Mouse (Mus musculus): ENCODE results near the gene Adra1b.

Gene Adra1b

GRCm38 (mm10) chr11:43820552-43821460 lies 80.2 kb downstream of the Adra1b start:
- no peak for DNase-seq (ENCODE audit: low read depth, low spot score)

- no peak for DNase-seq (ENCODE audit: low read depth, low spot score)
These were observed 83.6 kb downstream of the Adra1b start for GRCm38 (mm10) chr11:43817368-43817923.

- DNase-seq (ENCODE audit: low read depth, low spot score), result no peak
These were observed 88.5 kb downstream of the Adra1b start for GRCm38 (mm10) chr11:43812535-43812934.

GRCm38 (mm10) chr11:43807732-43808131 lies 93.3 kb downstream of the Adra1b start:
- no peak for DNase-seq (ENCODE audit: low read depth, low spot score)

GRCm38 (mm10) chr11:43795992-43796391 lies 105.0 kb downstream of the Adra1b start:
- no peak for DNase-seq (ENCODE audit: low read depth, low spot score)

- DNase-seq (ENCODE audit: low read depth, low spot score), result no peak
These were observed 110.6 kb downstream of the Adra1b start for GRCm38 (mm10) chr11:43790446-43790845.

GRCm38 (mm10) chr11:43783772-43784171 lies 117.2 kb downstream of the Adra1b start:
- peak; percentile 63 for DNase-seq (ENCODE audit: low read depth, low spot score)

- DNase-seq (ENCODE audit: low read depth, low spot score), result no peak
These were observed 117.9 kb downstream of the Adra1b start for GRCm38 (mm10) chr11:43783106-43783505.

- no peak for DNase-seq (ENCODE audit: low read depth, low spot score)
These were observed 121.5 kb downstream of the Adra1b start for GRCm38 (mm10) chr11:43779551-43779950.

GRCm38 (mm10) chr11:43776324-43776694 lies 124.7 kb downstream of the Adra1b start:
- peak; percentile 22 for DNase-seq (ENCODE audit: low read depth, low spot score)

GRCm38 (mm10) chr11:43775469-43776323 lies 125.3 kb downstream of the Adra1b start:
- peak; percentile 39 for DNase-seq (ENCODE audit: low read depth, low spot score)

- no peak for DNase-seq (ENCODE audit: low read depth, low spot score)
These were observed 127.3 kb downstream of the Adra1b start for GRCm38 (mm10) chr11:43773725-43774124.

GRCm38 (mm10) chr11:43770110-43770509 lies 130.9 kb downstream of the Adra1b start:
- DNase-seq (ENCODE audit: low read depth, low spot score), result no peak

- DNase-seq (ENCODE audit: low read depth, low spot score), result no peak
These were observed 133.3 kb downstream of the Adra1b start for GRCm38 (mm10) chr11:43767749-43768148.

- DNase-seq (ENCODE audit: low read depth, low spot score), result peak; percentile 86
These were observed 133.9 kb downstream of the Adra1b start for GRCm38 (mm10) chr11:43766922-43767648.

GRCm38 (mm10) chr11:43758436-43758835 lies 142.6 kb downstream of the Adra1b start:
- no peak for DNase-seq (ENCODE audit: low read depth, low spot score)

- DNase-seq (ENCODE audit: low read depth, low spot score), result peak; percentile 83
These were observed 145.6 kb downstream of the Adra1b start for GRCm38 (mm10) chr11:43755411-43755810.

GRCm38 (mm10) chr11:43754568-43754967 lies 146.4 kb downstream of the Adra1b start:
- no peak for DNase-seq (ENCODE audit: low read depth, low spot score)

- DNase-seq (ENCODE audit: low read depth, low spot score), result peak; percentile 76
These were observed 149.5 kb downstream of the Adra1b start for GRCm38 (mm10) chr11:43751542-43751941.

- peak; percentile 97 for DNase-seq (ENCODE audit: low read depth, low spot score)
These were observed 153.5 kb downstream of the Adra1b start, which contains the start of gene Ttc1 for GRCm38 (mm10) chr11:43747233-43748226. Gene Ttc1 (minus strand): TSS chr11:43748008.

Measured in R1 (cell line).